ENCODE assay signal across 19 mouse cellular contexts in genomic region chr10:120170277-120170676, GRCm38 (mm10). TPM values are rescaled to one million over a fixed set of nuclear protein-coding genes. Genes with fewer than 3 reads are reported as not detected.
DNase-seq lines count a peak whose midpoint lies in the region; ATAC-seq and TF ChIP-seq lines count a peak whose summit lies in the region.
"Had no signal": no experiment of that assay in that cellular context is flagged by ENCODE, and none has a peak within 500 bp of the region (broad histone marks: within the 10 kb centered on the region; RNA-seq: fewer than 3 reads in every experiment).

No protein-coding gene starts in this region.

- ATAC-seq in intestine, embryonic 16.5 days = no peak
- ATAC-seq: activated CD4-positive, CD25-positive, alpha-beta regulatory T cell, adult 4 months; forebrain, embryonic 13.5 days; forebrain, embryonic 15.5 days; forebrain, postnatal 0 days had no signal

- H3K9me3 ChIP-seq in ES-Bruce4 (replicated peaks; ENCODE audit: control insufficient read depth, insufficient read depth, low read length, poor library complexity, severe bottlenecking) (peaks cover 28% of the 10 kb centered on the region), ES-E14 (ENCODE audit: control insufficient read depth, insufficient read depth, low read depth, low read length) (0 out of 2 replicates have a peak, but pooled peaks cover 2% of the 10 kb centered on the region)
- H3K9me3 ChIP-seq in intestine, embryonic 16.5 days (ENCODE audit: control insufficient read depth, low read length) = no peaks in the 10 kb centered on the region
- H3K9me3 ChIP-seq: embryonic facial prominence, embryonic 12.5 days; forebrain, embryonic 13.5 days; forebrain, embryonic 15.5 days had no signal

- H3K36me3 ChIP-seq in ES-Bruce4 (ENCODE audit: control insufficient read depth, insufficient read depth, low read length, poor library complexity, severe bottlenecking) = peaks cover 7% of the 10 kb centered on the region
- H3K36me3 ChIP-seq in ES-E14 (ENCODE audit: control insufficient read depth, insufficient read depth, low read length, poor library complexity, severe bottlenecking) = peaks cover 4% of the 10 kb centered on the region
- no peaks in the 10 kb centered on the region for H3K36me3 ChIP-seq in intestine, embryonic 16.5 days (ENCODE audit: control insufficient read depth, insufficient read depth, low read length)
- H3K36me3 ChIP-seq: embryonic facial prominence, embryonic 10.5 days; embryonic facial prominence, embryonic 12.5 days; forebrain, embryonic 15.5 days had no signal

- no peaks in the 10 kb centered on the region for H3K4me1 ChIP-seq in ES-Bruce4 (ENCODE audit: control insufficient read depth, insufficient read depth, low read length)
- H3K4me1 ChIP-seq in ES-E14 (ENCODE audit: control insufficient read depth in 2 of 2, insufficient read depth in 2 of 2, low read length in 2 of 2, poor library complexity in 1 of 2) = peaks cover 6 to 10% of the 10 kb centered on the region in 2 experiments; a peak in 3 of 4 replicates
- H3K4me1 ChIP-seq in intestine, embryonic 16.5 days (ENCODE audit: control insufficient read depth, insufficient read depth, low read length) = no peaks in the 10 kb centered on the region
- H3K4me1 ChIP-seq: embryonic facial prominence, embryonic 12.5 days; forebrain, embryonic 15.5 days had no signal

- H3K4me3 ChIP-seq in ES-Bruce4 (ENCODE audit: low read depth, low read length) = no peak overlapping the region
- peak overlapping the region; percentile 17 to 54; a peak in 3 of 4 replicates for H3K4me3 ChIP-seq in ES-E14 (ENCODE audit: insufficient read depth in 1 of 2, low read depth in 1 of 2, low read length in 2 of 2, poor library complexity in 1 of 2, severe bottlenecking in 1 of 2)
- no peak overlapping the region for H3K4me3 ChIP-seq in intestine, embryonic 16.5 days (ENCODE audit: low read length)
- H3K4me3 ChIP-seq: embryonic facial prominence, embryonic 10.5 days; embryonic facial prominence, embryonic 12.5 days; forebrain, embryonic 13.5 days; forebrain, embryonic 15.5 days had no signal

- no peak for TF ChIP-seq CTCF in ES-Bruce4 (IDR thresholded peaks at IDR 0.05; ENCODE audit: low read depth, low read length)

- H3K27ac ChIP-seq in ES-Bruce4 (ENCODE audit: insufficient read depth, low read length) (peak overlapping the region; percentile 99), ES-E14 (ENCODE audit: insufficient read depth, low read depth, low read length, poor library complexity, severe bottlenecking) (peak overlapping the region; percentile 92; the same call in 1 of the 2 replicates)
- no peak overlapping the region for H3K27ac ChIP-seq in intestine, embryonic 16.5 days (ENCODE audit: low read length)
- H3K27ac ChIP-seq: embryonic facial prominence, embryonic 10.5 days; embryonic facial prominence, embryonic 12.5 days; forebrain, embryonic 13.5 days; forebrain, embryonic 15.5 days had no signal

- WGBS in intestine, embryonic 16.5 days = 77% methylated on average over 4 of the region's 4 CpGs

- no peak for DNase-seq in ES-E14 (ENCODE audit: low read depth, low spot score)
- DNase-seq in cerebellum, adult 11 months = no peak
- no peak for DNase-seq in urinary bladder, postnatal 14 days (ENCODE audit: low spot score)
- DNase-seq: adrenal gland, adult 8-10 months; adrenal gland, postnatal 14 days; adrenal gland, postnatal 36 days; cerebellum, adult 18-20 months; cerebellum, adult 8-10 months; cerebellum, adult 9-11 months; cerebellum, postnatal 14 days; forebrain, postnatal 0 days had no signal

- H3K27me3 ChIP-seq in ES-Bruce4 (ENCODE audit: control insufficient read depth, insufficient read depth, low read length, poor library complexity, severe bottlenecking) = no peaks in the 10 kb centered on the region
- H3K27me3 ChIP-seq in intestine, embryonic 16.5 days (replicated peaks; ENCODE audit: control insufficient read depth, insufficient read depth, low read length) = no peaks in the 10 kb centered on the region
- H3K27me3 ChIP-seq: embryonic facial prominence, embryonic 12.5 days; forebrain, embryonic 13.5 days; forebrain, embryonic 15.5 days had no signal

- in situ Hi-C loops in ES-E14 (cut with MboI; ENCODE audit: low sequenced_read_pairs in 2 of 2, unreplicated experiment in 2 of 2) = no loop called here

- H3K9ac ChIP-seq in ES-Bruce4 (ENCODE audit: low read depth, poor library complexity, severe bottlenecking) = peak overlapping the region; percentile 66
- peak overlapping the region; percentile 59; the same call in 1 of the 2 replicates for H3K9ac ChIP-seq in ES-E14 (ENCODE audit: insufficient read depth, low read depth, low read length, poor library complexity, severe bottlenecking)
- H3K9ac ChIP-seq in intestine, embryonic 16.5 days (ENCODE audit: low read depth, low read length) = no peak overlapping the region
- H3K9ac ChIP-seq: embryonic facial prominence, embryonic 12.5 days; forebrain, embryonic 13.5 days; forebrain, embryonic 15.5 days; forebrain, postnatal 0 days had no signal

- no peak overlapping the region for H3K4me2 ChIP-seq in intestine, embryonic 16.5 days (ENCODE audit: low read depth, low read length)
- H3K4me2 ChIP-seq: embryonic facial prominence, embryonic 12.5 days; forebrain, embryonic 13.5 days; forebrain, embryonic 15.5 days had no signal

- TF ChIP-seq POLR2A in ES-Bruce4 (IDR thresholded peaks at IDR 0.05; ENCODE audit: insufficient read depth, low read length) = no peak

- TF ChIP-seq EP300 in ES-Bruce4 (IDR thresholded peaks at IDR 0.05; ENCODE audit: insufficient read depth, low read depth, low read length) = no peak

TF ChIP-seq in ES-E14, 5 proteins besides CTCF, POLR2A, EP300 and RAD21:
- TF ChIP-seq CHD2 (IDR thresholded peaks at IDR 0.05; ENCODE audit: low read depth, low read length) (no peak), ZNF384 (IDR thresholded peaks at IDR 0.05; ENCODE audit: low read depth, low read length) (peak; percentile 17; the same call in 1 of the 2 replicates), MAFK (IDR thresholded peaks at IDR 0.05; ENCODE audit: insufficient read depth, low read depth, low read length) (no peak), ZC3H11A (IDR thresholded peaks at IDR 0.05; ENCODE audit: borderline replicate concordance, low read depth, low read length) (no peak)

RNA-seq across cellular contexts. Expression of gene Tmbim4, which starts 31.1 kb away (rescaled TPM):
- polyA plus RNA-seq in ES-Bruce4 (2011; ENCODE audit: insufficient read depth, insufficient read length, low read depth, missing spikeins) = 52.1 and 56.3 TPM in 2 replicates
- 116 and 125 TPM in 2 replicates for total RNA-seq in ES-E14 (2012; rRNA removed)
- 140 and 151 TPM in 2 replicates for polyA plus RNA-seq in intestine, embryonic 16.5 days (2015; fragmentation: Nextera tagmentation; extraction: Ambion mirVana)

RNA-seq across cellular contexts. Expression of gene Irak3, which starts 31.7 kb away (rescaled TPM):
- 10.3 and 12.1 TPM in 2 replicates for polyA plus RNA-seq in ES-Bruce4 (2011; ENCODE audit: insufficient read depth, insufficient read length, low read depth, missing spikeins)
- total RNA-seq in ES-E14 (2012; rRNA removed) = 15.1 and 19.8 TPM in 2 replicates
- polyA plus RNA-seq in intestine, embryonic 16.5 days (2015; fragmentation: Nextera tagmentation; extraction: Ambion mirVana) = 1.1 and 1.4 TPM in 2 replicates
- total RNA-seq: MEL had no signal

RNA-seq across cellular contexts. Expression of gene Llph, which starts 56.6 kb away (rescaled TPM):
- polyA plus RNA-seq in ES-Bruce4 (2011; ENCODE audit: insufficient read depth, insufficient read length, low read depth, missing spikeins) = 53.7 and 62.6 TPM in 2 replicates
- total RNA-seq in ES-E14 (2012; rRNA removed) = 53.6 and 71.9 TPM in 2 replicates
- 50.3 and 54.5 TPM in 2 replicates for polyA plus RNA-seq in intestine, embryonic 16.5 days (2015; fragmentation: Nextera tagmentation; extraction: Ambion mirVana)

RNA-seq across cellular contexts. Expression of gene Helb, which starts 57.5 kb away (rescaled TPM):
- 30.4 and 30.9 TPM in 2 replicates for polyA plus RNA-seq in ES-Bruce4 (2011; ENCODE audit: insufficient read depth, insufficient read length, low read depth, missing spikeins)
- 26.6 and 38.3 TPM in 2 replicates for total RNA-seq in ES-E14 (2012; rRNA removed)
- polyA plus RNA-seq in intestine, embryonic 16.5 days (2015; fragmentation: Nextera tagmentation; extraction: Ambion mirVana) = 4.1 and 4.2 TPM in 2 replicates

Comparison
In these comparisons a context has a peak if more than half of its experiments do, and no peak if none do; other contexts are left out.
1. H3K4me3 ChIP-seq: peak in ES-E14 (2 of 2); none in ES-Bruce4 (single experiment) and intestine, embryonic 16.5 days (single experiment).